Mouse (Mus musculus) midbrain, postnatal 0 days (tissue): ENCODE measurements at regions not wholly inside any gene's neighbourhood (a gene's known extent, or its start where the extent isn't known, plus 50 kb on each side); places are given as distances from the start of the nearest gene placed in this dataset.

ENCODE experiments used
- ATAC-seq: fragments of 200-750 bp; cut with Nextera tagmentation; 2 replicates; pipeline ENCODE4 v1.8.0; 2017; ENCODE audit warnings: moderate number of reproducible peaks, mild to moderate bottlenecking, moderate TSS enrichment, moderate library complexity; ENCODE audit not compliant: low FRiP score
- DNase-seq: peaks from one replicate; pipeline ENCODE4 v3.0.0-alpha.2; 2015; ENCODE audit warnings: low spot score
- H3K27ac ChIP-seq: fragments of 300-500 bp; sonication (generic); 2 replicates; pipeline ENCODE4 v1.5.1; 2014; ENCODE audit warnings: low read depth, mild to moderate bottlenecking, low read length, mixed read lengths
- H3K27me3 ChIP-seq: fragments of 300-500 bp; sonication (generic); 2 replicates; pipeline ENCODE4 v1.6.1; 2014; ENCODE audit warnings: low read length, control low read depth, mixed read lengths; ENCODE audit not compliant: insufficient read depth
- H3K36me3 ChIP-seq: fragments of 300-500 bp; sonication (generic); 2 replicates; pipeline ENCODE4 v1.6.1; 2014; ENCODE audit warnings: low read length, control low read depth, mixed read lengths; ENCODE audit not compliant: insufficient read depth
- H3K4me1 ChIP-seq: fragments of 300-500 bp; sonication (generic); 2 replicates; pipeline ENCODE4 v1.6.1; 2014; ENCODE audit warnings: mild to moderate bottlenecking, control low read depth, antibody characterized with exemption, low read length, mixed read lengths; ENCODE audit not compliant: insufficient read depth
- H3K4me2 ChIP-seq: fragments of 300-500 bp; sonication (generic); 2 replicates; pipeline ENCODE4 v1.6.1; 2014; ENCODE audit warnings: low read depth, mild to moderate bottlenecking, low read length, mixed read lengths; ENCODE audit not compliant: poor library complexity, severe bottlenecking
- H3K4me3 ChIP-seq: fragments of 300-500 bp; sonication (generic); 2 replicates; pipeline ENCODE4 v1.5.1; 2014; ENCODE audit warnings: low read depth, mild to moderate bottlenecking, low read length, moderate library complexity
- H3K9ac ChIP-seq: fragments of 300-500 bp; sonication (generic); replicated peaks from 2 replicates; pipeline ENCODE4 v1.6.1; 2014; ENCODE audit warnings: mild to moderate bottlenecking, low read length, moderate library complexity, mixed read lengths; ENCODE audit not compliant: poor library complexity, severe bottlenecking
- H3K9me3 ChIP-seq: fragments of 300-500 bp; sonication (generic); 2 replicates; pipeline ENCODE4 v1.6.1; 2016; ENCODE audit warnings: low read length, control low read depth
- CTCF ChIP-seq: IDR thresholded peaks from 2 replicates; pipeline ENCODE4 v1.5.1; 2016; ENCODE audit warnings: antibody characterized with exemption, mild to moderate bottlenecking
- WGBS: fragments of 180-500 bp; shearing (Covaris S2); extraction: QIAGEN DNeasy Blood & Tissue Kit; methylation state at CpG from one replicate; pipeline ENCODE4 v1.1.7; 2014; 5-methylcytosine and 5-hydroxymethylcytosine counted together

GRCm38 (mm10) chr7:82943797-82944196 is 76.7 kb downstream of the Mex3b start:
- H3K4me3 ChIP-seq = no peak overlapping the region
- 76% methylated on average over 1 of the region's 1 CpGs for WGBS
- no peak for ATAC-seq
- no peak overlapping the region for H3K27ac ChIP-seq
- no peaks in the 10 kb centered on the region for H3K36me3 ChIP-seq
- H3K9ac ChIP-seq = no peak overlapping the region
- no peaks in the 10 kb centered on the region for H3K9me3 ChIP-seq
- H3K27me3 ChIP-seq = no peaks in the 10 kb centered on the region
- TF ChIP-seq CTCF = no peak
- H3K4me2 ChIP-seq = no peak overlapping the region
- no peak for DNase-seq
- H3K4me1 ChIP-seq = no peaks in the 10 kb centered on the region

GRCm38 (mm10) chr7:82949372-82949771 is 82.2 kb downstream of the Mex3b start:
- H3K4me3 ChIP-seq = no peak overlapping the region
- no peak overlapping the region for H3K27ac ChIP-seq
- H3K36me3 ChIP-seq = no peaks in the 10 kb centered on the region
- ATAC-seq (no peak), DNase-seq (peak; percentile 10)
- 75% methylated on average over 6 of the region's 6 CpGs for WGBS
- no peak overlapping the region for H3K9ac ChIP-seq
- H3K27me3 ChIP-seq = no peaks in the 10 kb centered on the region
- H3K4me2 ChIP-seq = no peak overlapping the region
- H3K4me1 ChIP-seq = no peaks in the 10 kb centered on the region
- TF ChIP-seq CTCF = no peak
- no peaks in the 10 kb centered on the region for H3K9me3 ChIP-seq

GRCm38 (mm10) chr7:82957208-82957977 is 90.3 kb downstream of the Mex3b start:
- no peak overlapping the region for H3K27ac ChIP-seq
- no peak overlapping the region for H3K4me3 ChIP-seq
- no peaks in the 10 kb centered on the region for H3K27me3 ChIP-seq
- H3K36me3 ChIP-seq = no peaks in the 10 kb centered on the region
- WGBS = 62% methylated on average over 19 of the region's 20 CpGs
- TF ChIP-seq CTCF = no peak
- no peaks in the 10 kb centered on the region for H3K9me3 ChIP-seq
- ATAC-seq = no peak
- no peak for DNase-seq
- H3K9ac ChIP-seq = no peak overlapping the region
- H3K4me2 ChIP-seq = no peak overlapping the region
- H3K4me1 ChIP-seq = no peaks in the 10 kb centered on the region

- Histone ChIP-seq H3K9ac (no peak overlapping the region), H3K4me2 (no peak overlapping the region), H3K4me1 (no peaks in the 10 kb centered on the region), H3K9me3 (no peaks in the 10 kb centered on the region), H3K27ac (no peak overlapping the region), H3K4me3 (no peak overlapping the region), H3K36me3 (no peaks in the 10 kb centered on the region), H3K27me3 (no peaks in the 10 kb centered on the region)
- DNase-seq = no peak
- TF ChIP-seq CTCF = no peak
- no peak for ATAC-seq
- WGBS = 85% methylated on average over 1 of the region's 1 CpGs
These were observed 103.5 kb downstream of the Mex3b start for GRCm38 (mm10) chr7:82970599-82970998.

- no peak overlapping the region for H3K9ac ChIP-seq
- H3K4me3 ChIP-seq = no peak overlapping the region
- no peak for TF ChIP-seq CTCF
- DNase-seq (no peak), ATAC-seq (no peak)
- H3K4me1 ChIP-seq = no peaks in the 10 kb centered on the region
- H3K27ac ChIP-seq = no peak overlapping the region
- no peaks in the 10 kb centered on the region for H3K36me3 ChIP-seq
- no peak overlapping the region for H3K4me2 ChIP-seq
- WGBS = 93% methylated on average over 5 of the region's 5 CpGs
- no peaks in the 10 kb centered on the region for H3K9me3 ChIP-seq
- H3K27me3 ChIP-seq = no peaks in the 10 kb centered on the region
These were observed 104.1 kb downstream of the Mex3b start for GRCm38 (mm10) chr7:82971244-82971643.

- Histone ChIP-seq H3K4me1 (no peaks in the 10 kb centered on the region), H3K9me3 (no peaks in the 10 kb centered on the region), H3K4me2 (no peak overlapping the region), H3K36me3 (no peaks in the 10 kb centered on the region), H3K27ac (no peak overlapping the region), H3K4me3 (no peak overlapping the region), H3K27me3 (no peaks in the 10 kb centered on the region), H3K9ac (no peak overlapping the region)
- DNase-seq = peak; percentile 5
- 66% methylated on average over 12 of the region's 12 CpGs for WGBS
- TF ChIP-seq CTCF = no peak
- ATAC-seq = no peak
These were observed 105.3 kb downstream of the Mex3b start for GRCm38 (mm10) chr7:82972214-82973006.
